Mouse (Mus musculus) myocyte (in vitro differentiated cells): ENCODE measurements at regions not wholly inside any gene's neighbourhood (a gene's known extent, or its start where the extent isn't known, plus 50 kb on each side); places are given as distances from the start of the nearest gene placed in this dataset.

ENCODE experiments used
- CEBPB ChIP-seq: IDR thresholded peaks from 2 replicates; pipeline ENCODE4 v1.6.1; 2011; ENCODE audit warnings: mild to moderate bottlenecking, moderate library complexity; ENCODE audit not compliant: poor library complexity, insufficient read depth, severe bottlenecking
- E2F4 ChIP-seq: IDR thresholded peaks from one replicate; pipeline ENCODE4 v1.6.1; 2011; ENCODE audit warnings: mild to moderate bottlenecking, control low read depth, moderate library complexity; ENCODE audit not compliant: insufficient read depth
- MAX ChIP-seq: IDR thresholded peaks from one replicate; pipeline ENCODE4 v1.6.1; 2011; ENCODE audit warnings: low read depth, mild to moderate bottlenecking, control low read depth
- POLR2A ChIP-seq: IDR thresholded peaks from one replicate; pipeline ENCODE4 v1.6.1; 2011; ENCODE audit warnings: low read depth, mild to moderate bottlenecking, control low read depth, moderate library complexity; ENCODE audit not compliant: insufficient read length
- POLR2AphosphoS2 ChIP-seq: IDR thresholded peaks from one replicate; pipeline ENCODE4 v1.6.1; 2011; ENCODE audit warnings: low read depth, control low read depth; ENCODE audit not compliant: insufficient read length
- TCF12 ChIP-seq: IDR thresholded peaks from one replicate; pipeline ENCODE4 v1.6.1; 2011; ENCODE audit warnings: mild to moderate bottlenecking, control low read depth; ENCODE audit not compliant: poor library complexity, insufficient read depth, severe bottlenecking
- USF1 ChIP-seq: IDR thresholded peaks from one replicate; pipeline ENCODE4 v1.6.1; 2011; ENCODE audit warnings: low read depth, mild to moderate bottlenecking, control low read depth, moderate library complexity

- TF ChIP-seq MAX, result no peak
- TF ChIP-seq POLR2A, result no peak
- no peak for TF ChIP-seq POLR2AphosphoS2
- TF ChIP-seq USF1, result no peak
- TF ChIP-seq E2F4, result no peak
- no peak for TF ChIP-seq TCF12
- no peak for TF ChIP-seq CEBPB
Observed at GRCm38 (mm10) chr16:49529060-49529459, 170.0 kb upstream of the Ift57 start.
